Mouse (Mus musculus): ENCODE data around the gene Esrrb.

The Esrrb gene

GRCm38 (mm10) chr12:86360696-86361631, at the start of gene Esrrb:
TSS of gene Esrrb (plus strand) at chr12:86361117.
- DNase-seq (ENCODE audit: low read depth, low spot score): no peak

DNA sequence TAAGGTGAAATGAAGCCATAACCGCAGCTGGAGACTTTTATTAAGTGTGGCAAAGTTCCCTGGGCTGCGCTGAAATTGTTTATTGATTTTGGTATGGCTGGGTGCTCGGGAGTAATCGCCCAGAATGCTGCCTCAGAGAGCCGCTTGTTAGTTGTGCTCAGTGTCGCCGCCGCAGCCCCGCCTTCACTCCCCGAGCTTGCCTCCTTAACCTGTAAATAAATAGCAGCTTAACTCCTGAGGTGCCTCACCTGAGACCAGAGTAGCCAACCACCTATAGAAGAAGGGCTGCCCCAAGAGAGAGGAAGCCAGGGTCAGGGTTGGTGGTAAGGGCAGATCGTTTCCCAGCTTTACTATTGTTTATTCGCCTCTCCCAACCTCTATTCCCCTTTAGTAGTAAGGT, 40.3 kb upstream of the Esrrb start:
- DNase-seq (ENCODE audit: low read depth, low spot score): no peak

- no peak for DNase-seq (ENCODE audit: low read depth, low spot score)
Observed at GRCm38 (mm10) chr12:86324297-86324696, 36.6 kb upstream of the Esrrb start.

DNA sequence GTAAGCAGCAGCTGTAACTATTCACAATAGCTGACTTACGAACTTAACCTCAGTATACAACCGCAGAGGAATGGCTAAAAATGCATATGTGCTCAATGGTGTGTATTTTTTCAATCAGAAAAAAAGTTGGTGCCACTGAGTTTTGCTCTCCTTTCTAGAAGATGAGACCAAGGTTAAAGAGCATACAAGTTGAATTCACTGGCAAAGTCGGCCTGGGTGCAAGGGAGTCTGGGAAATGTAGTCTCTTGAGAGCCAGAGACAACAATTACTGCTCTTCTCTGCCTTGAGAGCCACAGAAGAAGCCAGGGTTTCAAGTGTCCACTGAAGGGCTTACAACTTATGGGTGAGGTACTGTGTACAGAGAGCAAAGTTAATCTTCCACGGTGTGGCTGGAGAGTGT, 31.1 kb upstream of the Esrrb start:
- DNase-seq (ENCODE audit: low read depth, low spot score): no peak

GRCm38 (mm10) chr12:86330684-86331083, 30.2 kb upstream of the Esrrb start:
- no peak for DNase-seq (ENCODE audit: low read depth, low spot score)

DNA sequence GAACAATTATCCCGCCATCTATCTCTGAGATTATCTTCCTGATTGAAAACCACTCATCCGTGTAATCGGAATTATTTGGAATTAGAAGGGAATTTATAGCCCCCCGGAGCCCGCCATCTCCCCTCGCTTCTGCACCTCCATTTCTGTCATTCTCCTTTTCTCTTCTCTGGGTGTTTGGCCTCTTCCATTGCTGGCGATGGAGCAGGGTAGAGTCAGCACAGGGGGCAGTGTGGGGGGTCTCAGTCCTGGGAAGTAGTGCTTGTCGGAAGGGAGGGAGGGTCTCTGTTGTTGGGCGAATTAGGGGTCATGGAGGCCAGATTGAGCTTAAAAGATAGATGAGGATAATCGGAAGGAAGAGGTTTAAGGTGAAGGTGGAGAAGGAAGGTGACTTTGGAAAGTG, 29.7 kb upstream of the Esrrb start:
- DNase-seq (ENCODE audit: low read depth, low spot score): no peak

DNA sequence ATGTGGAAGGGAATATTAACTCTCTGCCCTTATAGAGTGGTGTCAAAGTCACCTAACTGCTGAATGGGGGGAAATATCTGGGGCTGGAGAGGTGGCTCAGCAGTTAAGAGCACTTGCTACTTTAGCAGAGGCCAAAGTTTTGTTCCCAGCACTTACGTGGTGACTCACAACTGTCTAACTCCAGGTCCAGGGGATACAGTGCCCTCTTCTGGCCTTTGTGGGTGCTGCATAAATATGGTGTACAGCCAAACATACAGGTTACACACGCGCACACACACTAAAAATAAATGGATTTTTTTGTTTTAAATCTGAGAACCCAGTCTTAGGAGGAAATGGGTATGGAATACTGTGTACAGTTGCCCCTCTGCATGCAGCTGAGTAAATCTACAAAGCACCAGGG, 24.7 kb upstream of the Esrrb start:
- DNase-seq (ENCODE audit: low read depth, low spot score): no peak

GRCm38 (mm10) chr12:86336887-86337286, 24.0 kb upstream of the Esrrb start:
- no peak for DNase-seq (ENCODE audit: low read depth, low spot score)

DNA sequence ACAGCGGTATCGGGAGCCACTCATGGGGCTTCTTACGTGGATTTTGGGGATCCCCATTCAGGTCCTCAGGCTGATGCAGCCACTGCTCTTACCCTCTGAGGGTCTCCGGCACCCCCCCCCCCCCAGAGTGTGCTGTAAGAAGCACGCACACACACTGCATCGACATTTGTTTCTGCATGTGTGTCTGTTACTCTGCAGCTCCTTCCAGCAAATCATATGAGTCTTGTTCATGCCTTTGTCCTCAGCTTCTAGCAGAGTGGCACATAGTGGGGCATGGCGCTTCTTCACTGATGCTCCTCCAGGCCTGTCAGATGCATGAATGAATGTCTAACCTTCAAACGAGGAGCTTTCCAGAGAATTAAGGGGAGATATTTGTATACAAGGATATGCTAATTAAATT, 11.4 kb upstream of the Esrrb start:
- no peak for DNase-seq (ENCODE audit: low read depth, low spot score)

GRCm38 (mm10) chr12:86359406-86359805, 1.5 kb upstream of the Esrrb start:
- no peak for DNase-seq (ENCODE audit: low read depth, low spot score)

DNA sequence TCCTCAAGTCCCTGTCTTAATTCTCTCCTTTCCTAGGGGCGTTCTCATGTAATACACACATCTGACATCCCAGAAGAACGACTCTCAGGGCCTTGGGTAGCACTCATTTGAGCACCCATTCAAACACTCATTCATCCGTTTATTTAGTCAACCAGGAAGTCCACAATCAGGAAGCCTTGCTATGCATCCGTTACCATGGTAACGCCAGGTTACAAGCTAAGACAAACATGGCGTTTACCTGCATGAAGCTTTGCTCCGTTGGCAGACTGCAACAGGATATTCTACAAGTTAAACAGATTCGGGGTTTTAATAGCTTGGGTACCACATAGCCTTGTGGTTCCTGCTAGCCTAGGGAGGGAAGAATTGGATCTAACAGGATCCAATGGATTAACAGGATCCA, 1.0 kb upstream of the Esrrb start:
- no peak for DNase-seq (ENCODE audit: low read depth, low spot score)

DNA sequence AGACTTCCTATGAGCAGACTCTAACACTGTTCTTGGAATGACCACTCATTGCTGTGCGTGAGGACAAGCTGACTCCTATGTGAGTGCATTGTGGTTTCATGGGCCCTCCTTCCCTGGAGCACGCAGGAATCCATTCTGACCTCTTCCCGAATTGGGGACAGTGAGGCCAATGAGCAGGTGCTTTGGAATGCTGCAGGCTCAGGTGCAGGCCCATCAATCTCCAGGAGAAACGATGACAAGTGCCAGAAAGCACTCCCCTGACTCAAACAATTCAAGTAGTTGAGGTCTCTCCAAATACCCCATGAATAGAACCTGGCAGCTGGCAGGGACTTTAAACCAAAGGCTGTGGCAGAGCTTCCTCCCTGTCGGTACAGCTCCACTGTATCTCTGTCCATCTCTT, 3.4 kb downstream of the Esrrb start:
- no peak for DNase-seq (ENCODE audit: low read depth, low spot score)

GRCm38 (mm10) chr12:86364756-86365155, 3.8 kb downstream of the Esrrb start:
- DNase-seq (ENCODE audit: low read depth, low spot score): no peak

DNA sequence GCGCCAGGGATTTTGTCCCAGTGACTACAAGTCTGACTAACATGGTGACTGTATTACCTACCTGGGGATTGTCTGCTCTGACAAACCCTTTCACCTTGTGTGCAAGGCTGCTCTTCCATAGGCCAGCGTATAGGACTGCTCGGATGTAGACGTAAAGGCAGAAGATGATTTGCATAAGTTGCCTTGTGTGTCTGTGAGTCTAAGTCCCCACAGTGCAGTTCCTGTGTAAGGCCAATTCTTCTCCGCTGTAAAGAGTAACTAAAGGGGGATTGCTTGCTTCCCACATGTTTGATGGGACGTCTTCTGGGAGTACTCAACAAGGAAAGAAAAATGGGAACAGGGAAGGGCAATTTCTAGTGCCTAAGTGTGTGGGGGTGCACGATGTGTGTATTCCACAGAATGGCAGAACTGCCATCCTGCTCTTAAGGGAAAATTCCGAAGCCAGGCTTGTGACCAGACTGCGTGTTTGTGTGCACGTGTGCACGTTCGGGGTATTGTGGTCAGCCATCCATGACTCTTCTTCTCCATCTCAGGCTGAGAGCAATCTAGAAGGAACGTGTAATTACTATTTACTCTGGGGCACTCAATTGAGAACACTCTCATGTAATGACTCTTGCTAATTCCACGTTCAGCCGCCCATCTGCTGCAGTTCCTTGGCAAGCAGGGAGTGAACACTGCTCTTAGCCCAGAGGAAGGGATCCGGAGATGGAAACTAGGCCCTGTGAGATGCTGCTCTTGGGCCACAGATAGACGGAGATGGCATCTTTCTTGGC, 9.9 kb downstream of the Esrrb start:
- DNase-seq (ENCODE audit: low read depth, low spot score): no peak

DNA sequence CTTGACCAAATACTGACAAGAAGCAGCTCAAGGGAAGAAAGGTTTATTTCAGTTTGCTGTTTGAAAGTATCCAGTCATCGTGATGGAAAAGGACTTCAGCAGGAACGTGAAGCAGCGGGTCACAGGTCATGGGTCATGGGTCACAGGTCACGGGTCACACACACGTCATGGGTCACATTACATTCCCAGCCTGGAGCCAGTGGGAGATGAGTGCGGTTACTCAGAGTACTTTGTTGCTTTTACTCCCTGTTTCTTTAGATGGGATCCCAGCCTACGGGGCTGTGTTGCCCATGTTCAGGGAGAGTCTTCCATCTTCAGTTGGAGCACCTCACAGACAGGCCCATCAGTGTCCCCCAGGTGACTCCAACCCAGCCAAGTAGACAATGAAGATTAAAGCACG, 13.4 kb downstream of the Esrrb start:
- DNase-seq (ENCODE audit: low read depth, low spot score): no peak

DNA sequence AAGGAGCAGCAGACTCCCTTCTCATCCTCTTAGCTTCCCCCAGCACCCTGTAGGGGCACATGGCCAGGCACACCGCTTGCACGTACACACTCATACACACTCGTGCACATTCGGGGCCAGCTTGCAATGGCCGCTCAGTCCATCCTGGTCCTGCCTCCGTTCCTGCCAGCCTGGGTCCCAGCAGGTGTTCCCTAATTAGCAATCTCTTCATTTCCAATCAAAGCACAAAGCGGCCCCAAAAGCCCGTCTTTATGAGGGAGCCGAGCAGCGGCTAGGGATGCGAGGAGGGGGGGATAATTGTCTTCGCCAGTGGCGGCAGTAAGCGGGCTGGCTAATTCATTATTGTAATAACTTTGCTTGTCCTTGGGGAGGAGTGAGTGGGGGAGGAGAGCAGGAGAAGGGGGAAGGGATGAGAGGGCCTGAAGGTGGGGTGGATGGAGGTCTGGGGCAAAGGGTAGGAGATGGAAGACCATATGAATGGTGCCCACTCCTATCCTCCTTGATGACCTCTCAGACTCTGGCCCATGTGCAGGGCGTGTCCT, 18.8 kb downstream of the Esrrb start:
- no peak for DNase-seq (ENCODE audit: low read depth, low spot score)

DNA sequence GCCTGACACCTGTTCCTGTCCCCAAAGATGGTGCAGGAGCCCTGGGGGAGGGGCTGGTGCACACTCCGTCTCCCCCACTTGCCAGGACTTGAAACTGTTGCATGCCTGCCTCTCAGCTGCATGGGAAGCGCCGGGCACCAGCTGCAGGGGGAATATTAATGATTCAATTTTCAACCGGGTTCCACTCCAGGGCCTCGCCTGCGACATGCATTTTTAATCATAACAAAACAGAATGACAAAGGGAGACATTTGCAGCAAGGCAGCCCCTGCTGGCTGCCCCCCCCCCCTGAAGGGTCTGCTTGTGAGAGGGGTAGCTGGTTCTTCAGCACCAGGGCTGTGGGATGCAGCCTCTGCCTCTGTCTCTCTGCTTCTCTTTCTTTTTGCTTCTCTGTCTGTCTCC, 22.9 kb downstream of the Esrrb start:
- no peak for DNase-seq (ENCODE audit: low read depth, low spot score)

DNA sequence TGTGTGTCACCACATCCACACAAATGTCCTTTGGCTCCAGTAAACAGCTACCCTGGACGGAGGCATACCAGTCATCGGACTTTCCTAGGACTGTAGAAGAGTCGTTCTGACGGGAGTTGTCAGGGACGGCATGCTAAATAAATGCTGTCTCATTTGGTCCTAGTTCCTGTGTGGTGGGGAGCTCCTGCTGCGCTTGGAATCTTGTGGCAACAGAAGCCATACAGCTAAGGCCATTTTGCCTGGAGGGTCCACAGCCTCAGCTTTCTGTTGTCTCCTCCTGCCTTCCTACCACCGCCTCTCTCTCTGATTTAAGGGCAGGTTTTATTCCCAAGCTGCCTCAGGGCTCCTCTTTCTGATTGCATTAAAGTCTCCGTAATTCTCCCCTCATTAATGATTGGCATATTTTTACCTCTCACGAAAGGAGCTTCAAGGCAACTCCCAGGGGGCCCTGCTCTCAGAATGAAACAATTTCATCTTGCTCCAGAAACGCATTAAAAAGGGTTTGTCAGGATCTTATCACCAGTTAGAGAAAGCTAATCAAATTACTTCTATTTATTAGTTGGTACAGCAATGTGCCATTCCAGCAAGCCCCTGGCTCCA, 26.9 kb downstream of the Esrrb start:
- no peak for DNase-seq (ENCODE audit: low read depth, low spot score)

DNA sequence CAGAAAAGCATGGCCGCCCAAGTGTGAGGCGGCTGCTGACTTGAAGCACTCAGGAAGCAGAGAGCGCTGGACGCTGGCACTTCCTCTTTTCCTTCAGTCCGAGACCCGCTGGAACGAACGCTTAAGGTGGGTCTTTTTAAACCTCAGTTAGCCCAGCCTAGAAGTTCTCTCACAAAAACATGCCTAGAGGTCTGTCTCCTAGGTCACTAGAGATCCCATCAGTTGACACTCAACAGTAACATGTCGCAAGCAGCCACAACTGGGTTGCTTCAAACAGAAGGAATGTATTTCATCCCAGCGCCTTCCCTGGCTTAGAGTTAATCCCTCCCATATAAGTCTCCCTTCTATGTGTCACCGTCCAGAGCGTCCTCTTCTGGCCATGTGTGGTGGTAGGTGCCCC, 33.9 kb downstream of the Esrrb start:
- no peak for DNase-seq (ENCODE audit: low read depth, low spot score)

DNA sequence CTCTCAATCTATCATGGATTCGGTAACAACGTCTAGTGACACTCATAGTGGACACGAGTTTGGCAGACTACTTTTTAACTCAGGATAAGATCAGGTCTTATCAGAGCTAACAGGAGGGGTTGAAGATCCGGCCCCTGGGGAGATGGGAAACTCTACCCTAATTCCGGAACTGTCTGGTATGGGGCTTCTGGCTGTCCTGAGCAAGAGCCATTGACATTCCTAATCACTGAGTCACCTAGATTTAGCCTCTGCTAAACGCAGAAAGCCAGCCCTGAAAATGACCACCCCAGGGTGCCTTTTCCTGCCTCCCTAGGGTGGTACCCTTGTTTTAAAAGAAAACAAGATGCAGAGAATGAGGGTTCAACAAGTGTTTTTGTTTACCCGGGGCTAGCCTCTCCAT, 34.4 kb downstream of the Esrrb start:
- no peak for DNase-seq (ENCODE audit: low read depth, low spot score)

DNA sequence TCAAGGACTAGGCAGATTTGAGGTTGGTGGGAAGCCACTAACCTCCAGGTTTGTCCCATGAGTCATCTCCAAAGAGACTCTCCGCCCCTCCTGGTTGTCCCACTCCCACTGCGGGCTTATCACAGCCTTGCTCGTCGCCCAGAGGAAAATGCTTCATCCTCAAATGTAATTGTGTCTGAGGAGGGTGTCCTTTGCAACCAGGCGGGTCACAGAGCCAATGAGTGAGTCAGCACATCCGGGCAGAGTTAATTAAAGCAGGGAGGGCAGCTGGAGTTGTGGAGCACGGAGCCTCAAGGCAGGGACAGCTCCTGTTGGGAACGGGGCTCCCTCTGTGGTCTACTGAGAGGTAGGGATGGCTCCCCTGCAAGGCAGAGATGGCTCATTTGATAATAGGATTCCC, 37.8 kb downstream of the Esrrb start:
- DNase-seq (ENCODE audit: low read depth, low spot score): no peak

GRCm38 (mm10) chr12:86402718-86403117, 41.8 kb downstream of the Esrrb start:
- DNase-seq (ENCODE audit: low read depth, low spot score): peak; percentile 65

Measured in retina, adult 2 months (tissue).